Mouse (Mus musculus): Measurements from ENCODE around the gene Dgkd. TPM values are rescaled to one million over a fixed set of nuclear protein-coding genes. Genes with fewer than 3 reads are reported as not detected.

Dgkd gene
- polyA plus RNA-seq, 1 experiment from 2014 or later, result 22.2 TPM

GRCm38 (mm10) chr1:87840411-87841208, 12.5 kb upstream of the Dgkd start:
- Histone ChIP-seq H3K27me3 (ENCODE audit: control insufficient read depth, insufficient read depth, low read length) (no peaks in the 10 kb centered on the region), H3K4me3 (ENCODE audit: low read depth, low read length) (no peak overlapping the region), H3K9me3 (replicated peaks; ENCODE audit: control insufficient read depth, low read length) (no peaks in the 10 kb centered on the region), H3K27ac (ENCODE audit: low read depth, low read length) (no peak overlapping the region), H3K36me3 (ENCODE audit: control insufficient read depth, insufficient read depth, low read length) (no peaks in the 10 kb centered on the region), H3K4me2 (no peak overlapping the region), H3K9ac (ENCODE audit: low read depth, low read length) (no peak overlapping the region), H3K4me1 (ENCODE audit: control insufficient read depth, insufficient read depth, low read length) (no peaks in the 10 kb centered on the region)
- no peak for ATAC-seq (replicated peaks; ENCODE audit: insufficient number of reproducible peaks, low FRiP score, low TSS enrichment)
- 68% methylated on average over 11 of the region's 11 CpGs for WGBS (ENCODE audit: insufficient replicate concordance)

GRCm38 (mm10) chr1:87846801-87847474, 6.1 kb upstream of the Dgkd start:
- no peak overlapping the region for H3K27ac ChIP-seq (ENCODE audit: low read depth, low read length)

GRCm38 (mm10) chr1:87847475-87848168, 5.5 kb upstream of the Dgkd start:
- Histone ChIP-seq H3K4me2 (no peak overlapping the region), H3K4me3 (ENCODE audit: low read depth, low read length) (no peak overlapping the region), H3K4me1 (ENCODE audit: control insufficient read depth, insufficient read depth, low read length) (peaks cover 15% of the 10 kb centered on the region), H3K27me3 (ENCODE audit: control insufficient read depth, insufficient read depth, low read length) (no peaks in the 10 kb centered on the region; the same call in 1 of the 2 replicates), H3K9ac (ENCODE audit: low read depth, low read length) (no peak overlapping the region), H3K9me3 (replicated peaks; ENCODE audit: control insufficient read depth, low read length) (no peaks in the 10 kb centered on the region), H3K36me3 (ENCODE audit: control insufficient read depth, insufficient read depth, low read length) (no peaks in the 10 kb centered on the region), H3K27ac (ENCODE audit: low read depth, low read length) (no peak overlapping the region)
- ATAC-seq (replicated peaks; ENCODE audit: insufficient number of reproducible peaks, low FRiP score, low TSS enrichment), result no peak
- 28% methylated on average over 4 of the region's 4 CpGs for WGBS (ENCODE audit: insufficient replicate concordance)

More at GRCm38 (mm10) chr1:87846801-87847474, 6.1 kb upstream of the Dgkd start:
- Histone ChIP-seq H3K4me1 (ENCODE audit: control insufficient read depth, insufficient read depth, low read length) (peaks cover 15% of the 10 kb centered on the region), H3K4me2 (no peak overlapping the region), H3K36me3 (ENCODE audit: control insufficient read depth, insufficient read depth, low read length) (no peaks in the 10 kb centered on the region), H3K9me3 (replicated peaks; ENCODE audit: control insufficient read depth, low read length) (no peaks in the 10 kb centered on the region), H3K9ac (ENCODE audit: low read depth, low read length) (no peak overlapping the region), H3K4me3 (ENCODE audit: low read depth, low read length) (no peak overlapping the region), H3K27me3 (ENCODE audit: control insufficient read depth, insufficient read depth, low read length) (no peaks in the 10 kb centered on the region; the same call in 1 of the 2 replicates)
- WGBS (ENCODE audit: insufficient replicate concordance), result 41% methylated on average over 2 of the region's 2 CpGs
- no peak for ATAC-seq (replicated peaks; ENCODE audit: insufficient number of reproducible peaks, low FRiP score, low TSS enrichment)

GRCm38 (mm10) chr1:87848237-87848996, 4.7 kb upstream of the Dgkd start:
- H3K27me3 ChIP-seq (ENCODE audit: control insufficient read depth, insufficient read depth, low read length), result no peaks in the 10 kb centered on the region; the same call in 1 of the 2 replicates
- 53% methylated on average over 11 of the region's 11 CpGs for WGBS (ENCODE audit: insufficient replicate concordance)
- H3K9me3 ChIP-seq (replicated peaks; ENCODE audit: control insufficient read depth, low read length), result no peaks in the 10 kb centered on the region
- H3K36me3 ChIP-seq (ENCODE audit: control insufficient read depth, insufficient read depth, low read length), result no peaks in the 10 kb centered on the region
- H3K4me2 ChIP-seq, result no peak overlapping the region
- H3K9ac ChIP-seq (ENCODE audit: low read depth, low read length), result no peak overlapping the region
- ATAC-seq (replicated peaks; ENCODE audit: insufficient number of reproducible peaks, low FRiP score, low TSS enrichment), result no peak
- H3K4me1 ChIP-seq (ENCODE audit: control insufficient read depth, insufficient read depth, low read length), result peaks cover 15% of the 10 kb centered on the region
- H3K27ac ChIP-seq (ENCODE audit: low read depth, low read length), result no peak overlapping the region
- H3K4me3 ChIP-seq (ENCODE audit: low read depth, low read length), result no peak overlapping the region

- H3K27ac ChIP-seq (ENCODE audit: low read depth, low read length), result no peak overlapping the region
- no peaks in the 10 kb centered on the region for H3K9me3 ChIP-seq (replicated peaks; ENCODE audit: control insufficient read depth, low read length)
- no peaks in the 10 kb centered on the region; the same call in 1 of the 2 replicates for H3K27me3 ChIP-seq (ENCODE audit: control insufficient read depth, insufficient read depth, low read length)
- no peak overlapping the region for H3K4me2 ChIP-seq
- no peaks in the 10 kb centered on the region for H3K36me3 ChIP-seq (ENCODE audit: control insufficient read depth, insufficient read depth, low read length)
- H3K4me1 ChIP-seq (ENCODE audit: control insufficient read depth, insufficient read depth, low read length), result peaks cover 19% of the 10 kb centered on the region
- WGBS (ENCODE audit: insufficient replicate concordance), result 64% methylated on average over 5 of the region's 5 CpGs
- no peak overlapping the region for H3K9ac ChIP-seq (ENCODE audit: low read depth, low read length)
- ATAC-seq (replicated peaks; ENCODE audit: insufficient number of reproducible peaks, low FRiP score, low TSS enrichment), result no peak
- H3K4me3 ChIP-seq (ENCODE audit: low read depth, low read length), result no peak overlapping the region
These were observed 3.8 kb upstream of the Dgkd start for GRCm38 (mm10) chr1:87849278-87849677.

- Histone ChIP-seq H3K27me3 (ENCODE audit: control insufficient read depth, insufficient read depth, low read length) (no peaks in the 10 kb centered on the region; the same call in 1 of the 2 replicates), H3K4me2 (no peak overlapping the region), H3K36me3 (ENCODE audit: control insufficient read depth, insufficient read depth, low read length) (no peaks in the 10 kb centered on the region), H3K27ac (ENCODE audit: low read depth, low read length) (no peak overlapping the region), H3K4me1 (ENCODE audit: control insufficient read depth, insufficient read depth, low read length) (peaks cover 28% of the 10 kb centered on the region), H3K9ac (ENCODE audit: low read depth, low read length) (no peak overlapping the region), H3K4me3 (ENCODE audit: low read depth, low read length) (no peak overlapping the region), H3K9me3 (replicated peaks; ENCODE audit: control insufficient read depth, low read length) (no peaks in the 10 kb centered on the region)
- no peak for ATAC-seq (replicated peaks; ENCODE audit: insufficient number of reproducible peaks, low FRiP score, low TSS enrichment)
- WGBS (ENCODE audit: insufficient replicate concordance), result 79% methylated on average over 3 of the region's 3 CpGs
These were observed 1.7 kb upstream of the Dgkd start for GRCm38 (mm10) chr1:87851344-87851743.

GRCm38 (mm10) chr1:87852081-87852790, 851 bp upstream of the Dgkd start:
- H3K4me1 ChIP-seq (ENCODE audit: control insufficient read depth, insufficient read depth, low read length), result peaks cover 28% of the 10 kb centered on the region
- H3K27ac ChIP-seq (ENCODE audit: low read depth, low read length), result no peak overlapping the region
- H3K9ac ChIP-seq (ENCODE audit: low read depth, low read length), result peak overlapping the region; percentile 63
- H3K9me3 ChIP-seq (replicated peaks; ENCODE audit: control insufficient read depth, low read length), result no peaks in the 10 kb centered on the region
- H3K4me3 ChIP-seq (ENCODE audit: low read depth, low read length), result peak overlapping the region; percentile 92; the same call in 1 of the 2 replicates
- H3K4me2 ChIP-seq, result peak overlapping the region; percentile 98
- no peaks in the 10 kb centered on the region; the same call in 1 of the 2 replicates for H3K27me3 ChIP-seq (ENCODE audit: control insufficient read depth, insufficient read depth, low read length)
- ATAC-seq (replicated peaks; ENCODE audit: insufficient number of reproducible peaks, low FRiP score, low TSS enrichment), result no peak
- no peaks in the 10 kb centered on the region for H3K36me3 ChIP-seq (ENCODE audit: control insufficient read depth, insufficient read depth, low read length)
- 49% methylated on average over 5 of the region's 5 CpGs for WGBS (ENCODE audit: insufficient replicate concordance)
